Mouse (Mus musculus) intestine, postnatal 0 days (tissue): ENCODE data around the gene Rwdd2a. TPM values are rescaled to one million over a fixed set of nuclear protein-coding genes. Genes with fewer than 3 reads are reported as not detected.

ENCODE experiments used
- ATAC-seq: fragments of 200-750 bp; cut with Nextera tagmentation; 2 replicates; pipeline ENCODE4 v1.8.0; 2017; ENCODE audit warnings: mild to moderate bottlenecking, moderate TSS enrichment, moderate library complexity
- H3K27ac ChIP-seq: fragments of 300-500 bp; sonication (generic); 2 replicates; pipeline ENCODE4 v1.5.1; 2014; ENCODE audit warnings: mild to moderate bottlenecking, low read depth, low read length, moderate library complexity
- H3K27me3 ChIP-seq: fragments of 300-500 bp; sonication (generic); replicated peaks from 2 replicates; pipeline ENCODE4 v1.6.1; 2014; ENCODE audit warnings: low read length, mixed read lengths; ENCODE audit not compliant: control insufficient read depth, insufficient read depth
- H3K36me3 ChIP-seq: fragments of 300-500 bp; sonication (generic); 2 replicates; pipeline ENCODE4 v1.6.1; 2014; ENCODE audit warnings: mild to moderate bottlenecking, moderate library complexity; ENCODE audit not compliant: control insufficient read depth, insufficient read depth
- H3K4me1 ChIP-seq: fragments of 300-500 bp; sonication (generic); replicated peaks from 2 replicates; pipeline ENCODE4 v1.6.1; 2014; ENCODE audit warnings: antibody characterized with exemption, low read length, mixed read lengths; ENCODE audit not compliant: control insufficient read depth, insufficient read depth
- H3K4me2 ChIP-seq: fragments of 300-500 bp; sonication (generic); replicated peaks from 2 replicates; pipeline ENCODE4 v1.6.1; 2014; ENCODE audit warnings: low read depth, mild to moderate bottlenecking, moderate library complexity
- H3K4me3 ChIP-seq: fragments of 300-500 bp; sonication (generic); 2 replicates; pipeline ENCODE4 v1.5.1; 2014; ENCODE audit warnings: low read depth, low read length
- H3K9ac ChIP-seq: fragments of 300-500 bp; sonication (generic); 2 replicates; pipeline ENCODE4 v1.6.1; 2014; ENCODE audit warnings: mild to moderate bottlenecking, low read depth, low read length
- H3K9me3 ChIP-seq: fragments of 300-500 bp; sonication (generic); 2 replicates; pipeline ENCODE4 v1.6.1; 2016; ENCODE audit warnings: mixed run types; ENCODE audit not compliant: control insufficient read depth
- CTCF ChIP-seq: sonication (generic); IDR thresholded peaks from 2 replicates; pipeline ENCODE4 v1.5.1; 2016; ENCODE audit warnings: low read depth, mild to moderate bottlenecking, control low read depth, antibody characterized with exemption, moderate library complexity
- WGBS: fragments of 180-500 bp; shearing (Covaris S2); extraction: QIAGEN DNeasy Blood & Tissue Kit; methylation state at CpG from one replicate; pipeline ENCODE4 v1.1.7; 2014; 5-methylcytosine and 5-hydroxymethylcytosine counted together
- polyA plus RNA-seq: library from polyadenylated mRNA; unstranded; fragments of >200 nt; fragmentation: Nextera tagmentation; extraction: Ambion mirVana; gene quantifications from 2 replicates; pipeline ENCODE4 v1.2.1, GENCODE M21; 2015

Rwdd2a gene
- polyA plus RNA-seq, 1 experiment from 2014 or later: 5.8 TPM

GRCm38 (mm10) chr9:86622062-86622461, 50.3 kb downstream of the Rwdd2a start:
- H3K4me1 ChIP-seq: no peaks in the 10 kb centered on the region
- 81% methylated on average over 2 of the region's 2 CpGs for WGBS

DNA sequence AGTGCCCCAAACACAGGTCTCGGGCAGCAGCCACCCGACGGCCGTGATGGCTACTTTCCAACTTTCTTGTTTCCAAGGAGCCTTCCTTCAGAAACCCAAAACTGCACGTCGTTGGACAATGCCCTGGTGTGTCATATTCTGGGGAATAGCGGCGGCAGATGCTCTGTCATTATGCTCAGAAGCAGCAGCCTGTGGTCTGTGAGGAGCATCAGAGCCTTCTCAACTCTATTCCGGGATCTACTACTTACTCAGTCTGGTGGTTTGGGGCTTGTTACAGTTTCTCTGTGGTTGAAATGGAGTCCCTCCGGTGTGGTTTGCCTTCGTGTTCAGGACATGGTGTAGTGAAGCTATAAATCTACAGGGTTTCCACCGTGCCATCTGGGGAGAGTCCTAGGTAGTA, 52.2 kb downstream of the Rwdd2a start:
- Histone ChIP-seq H3K4me2 (no peak overlapping the region), H3K36me3 (no peaks in the 10 kb centered on the region), H3K9me3 (no peaks in the 10 kb centered on the region), H3K27me3 (no peaks in the 10 kb centered on the region), H3K9ac (no peak overlapping the region), H3K4me1 (no peaks in the 10 kb centered on the region), H3K27ac (no peak overlapping the region), H3K4me3 (no peak overlapping the region)
- TF ChIP-seq CTCF: no peak
- 85% methylated on average over 12 of the region's 12 CpGs for WGBS
- ATAC-seq: no peak

More at GRCm38 (mm10) chr9:86622062-86622461, 50.3 kb downstream of the Rwdd2a start:
- Histone ChIP-seq H3K36me3 (0 out of 2 replicates have a peak, but pooled peaks cover 5% of the 10 kb centered on the region), H3K4me3 (no peak overlapping the region), H3K9me3 (no peaks in the 10 kb centered on the region), H3K4me2 (no peak overlapping the region), H3K27ac (no peak overlapping the region), H3K27me3 (no peaks in the 10 kb centered on the region), H3K9ac (no peak overlapping the region)
- ATAC-seq: no peak
- TF ChIP-seq CTCF: no peak

Other genes with a start within 250 kb of the Rwdd2a start
- 1.6 and 2.1 TPM in 2 replicates for gene Ube2cbp, start 107.0 kb upstream of the Rwdd2a start, polyA plus RNA-seq
- 10.0 and 11.1 TPM in 2 replicates for gene Dop1a, start 104.8 kb upstream of the Rwdd2a start, polyA plus RNA-seq
- 84.4 and 85.0 TPM in 2 replicates for gene Pgm3, start 149 bp upstream of the Rwdd2a start, polyA plus RNA-seq
- 51.6 and 55.2 TPM in 2 replicates for gene Me1, start 124.0 kb downstream of the Rwdd2a start, polyA plus RNA-seq
- gene Prss35, start 171.7 kb downstream of the Rwdd2a start, polyA plus RNA-seq: 4.8 TPM in 2 replicates